Mouse (Mus musculus) liver, embryonic 16.5 days (tissue): ENCODE data around the gene Pak3. TPM values are rescaled to one million over a fixed set of nuclear protein-coding genes. Genes with fewer than 3 reads are reported as not detected.
"Not testable (repeated sequence)": the region's sequence is repeated elsewhere in the genome, so short reads cannot be mapped to it uniquely, and the experiment has no call there.

ENCODE experiments used
- ATAC-seq: fragments of 200-750 bp; cut with Nextera tagmentation; 2 replicates; pipeline ENCODE4 v1.8.0; 2017; ENCODE audit warnings: low read depth, mild to moderate bottlenecking, moderate number of reproducible peaks, moderate library complexity
- H3K27ac ChIP-seq: fragments of 300-500 bp; sonication (generic); 2 replicates; pipeline ENCODE4 v1.5.1; 2014; ENCODE audit warnings: mild to moderate bottlenecking, low read length
- H3K27me3 ChIP-seq: fragments of 300-500 bp; sonication (generic); 2 replicates; pipeline ENCODE4 v1.6.1; 2014; ENCODE audit warnings: low read depth, low read length, mixed read lengths; ENCODE audit not compliant: control insufficient read depth, insufficient read depth
- H3K36me3 ChIP-seq: fragments of 300-500 bp; sonication (generic); 2 replicates; pipeline ENCODE4 v1.6.1; 2014; ENCODE audit warnings: mild to moderate bottlenecking; ENCODE audit not compliant: control insufficient read depth, insufficient read depth
- H3K4me1 ChIP-seq: fragments of 300-500 bp; sonication (generic); 2 replicates; pipeline ENCODE4 v1.6.1; 2014; ENCODE audit warnings: low read depth, low read length, mixed read lengths; ENCODE audit not compliant: control insufficient read depth
- H3K4me2 ChIP-seq: fragments of 300-500 bp; sonication (generic); 2 replicates; pipeline ENCODE4 v1.6.1; 2014; ENCODE audit warnings: low read depth, low read length, mixed read lengths
- H3K4me3 ChIP-seq: fragments of 300-500 bp; sonication (generic); 2 replicates; pipeline ENCODE4 v1.5.1; 2014; ENCODE audit warnings: low read depth, mild to moderate bottlenecking, low read length
- H3K9ac ChIP-seq: fragments of 300-500 bp; sonication (generic); 2 replicates; pipeline ENCODE4 v1.6.1; 2014; ENCODE audit warnings: low read depth, low read length
- H3K9me3 ChIP-seq: fragments of 300-500 bp; sonication (generic); replicated peaks from 2 replicates; pipeline ENCODE4 v1.6.1; 2016; ENCODE audit warnings: low read length; ENCODE audit not compliant: control insufficient read depth
- WGBS: fragments of 180-500 bp; shearing (Covaris S2); extraction: QIAGEN DNeasy Blood & Tissue Kit; methylation state at CpG from one replicate; pipeline ENCODE4 v1.1.7; 2014; ENCODE audit not compliant: insufficient replicate concordance; 5-methylcytosine and 5-hydroxymethylcytosine counted together
- polyA plus RNA-seq: library from polyadenylated mRNA; unstranded; fragments of >200 nt; fragmentation: Nextera tagmentation; extraction: Ambion mirVana; gene quantifications from 2 replicates; pipeline ENCODE4 v1.2.1, GENCODE M21; 2015

Pak3 gene
- 0.02 and 0.27 TPM in 2 replicates for polyA plus RNA-seq

GRCm38 (mm10) chrX:143518168-143518901 lies at the start of gene Pak3:
Gene Pak3 (plus strand): TSS chrX:143518591.
- Histone ChIP-seq H3K4me1 (no peaks in the 10 kb centered on the region), H3K4me3 (no peak within 1 kb of the TSS), H3K36me3 (no peaks in the 10 kb centered on the region), H3K27me3 (no peaks in the 10 kb centered on the region; the same call in 1 of the 2 replicates), H3K27ac (no peak within 1 kb of the TSS), H3K9me3 (no peaks in the 10 kb centered on the region), H3K9ac (no peak within 1 kb of the TSS), H3K4me2 (no peak within 1 kb of the TSS)
- no peak for ATAC-seq
- WGBS, result 19% methylated on average over 23 of the region's 23 CpGs

- Histone ChIP-seq H3K36me3 (no peaks in the 10 kb centered on the region), H3K27me3 (no peaks in the 10 kb centered on the region), H3K4me3 (no peak overlapping the region), H3K9ac (no peak overlapping the region), H3K27ac (no peak overlapping the region), H3K9me3 (no peaks in the 10 kb centered on the region), H3K4me2 (no peak overlapping the region), H3K4me1 (no peaks in the 10 kb centered on the region)
- 45% methylated on average over 3 of the region's 3 CpGs for WGBS
- ATAC-seq, result peak; percentile 100
Observed at GRCm38 (mm10) chrX:143482866-143483265, 35.5 kb upstream of the Pak3 start.

GRCm38 (mm10) chrX:143501053-143501695 lies 17.2 kb upstream of the Pak3 start:
- Histone ChIP-seq H3K36me3 (no peaks in the 10 kb centered on the region), H3K9me3 (no peaks in the 10 kb centered on the region), H3K4me1 (no peaks in the 10 kb centered on the region), H3K4me3 (no peak overlapping the region), H3K4me2 (no peak overlapping the region), H3K27ac (no peak overlapping the region), H3K27me3 (no peaks in the 10 kb centered on the region), H3K9ac (no peak overlapping the region)
- no peak for ATAC-seq
- 28% methylated on average over 4 of the region's 4 CpGs for WGBS

GRCm38 (mm10) chrX:143501776-143502365 lies 16.5 kb upstream of the Pak3 start:
- Histone ChIP-seq H3K9me3 (no peaks in the 10 kb centered on the region), H3K4me2 (no peak overlapping the region), H3K4me3 (no peak overlapping the region), H3K9ac (no peak overlapping the region), H3K27me3 (no peaks in the 10 kb centered on the region), H3K27ac (no peak overlapping the region), H3K4me1 (no peaks in the 10 kb centered on the region), H3K36me3 (no peaks in the 10 kb centered on the region)
- no peak for ATAC-seq
- WGBS, result 57% methylated on average over 5 of the region's 5 CpGs

GRCm38 (mm10) chrX:143518917-143519316 lies 526 bp downstream of the Pak3 start:
- WGBS, result 13% methylated on average over 7 of the region's 7 CpGs
- H3K27ac ChIP-seq, result no peak overlapping the region
- H3K36me3 ChIP-seq, result no peaks in the 10 kb centered on the region
- no peaks in the 10 kb centered on the region for H3K4me1 ChIP-seq
- no peak overlapping the region for H3K9ac ChIP-seq
- no peak overlapping the region for H3K4me2 ChIP-seq
- no peaks in the 10 kb centered on the region; the same call in 1 of the 2 replicates for H3K27me3 ChIP-seq
- ATAC-seq, result no peak
- no peaks in the 10 kb centered on the region for H3K9me3 ChIP-seq
- no peak overlapping the region for H3K4me3 ChIP-seq

GRCm38 (mm10) chrX:143519454-143519853 lies 1.1 kb downstream of the Pak3 start:
- H3K36me3 ChIP-seq, H3K9me3 ChIP-seq, H3K4me2 ChIP-seq, H3K4me3 ChIP-seq, H3K9ac ChIP-seq, ATAC-seq, H3K27ac ChIP-seq, H3K27me3 ChIP-seq, H3K4me1 ChIP-seq: not testable (repeated sequence)
- WGBS, result 45% methylated on average over 5 of the region's 5 CpGs

- Histone ChIP-seq H3K4me1 (no peaks in the 10 kb centered on the region), H3K27ac (no peak overlapping the region), H3K36me3 (no peaks in the 10 kb centered on the region), H3K9ac (no peak overlapping the region), H3K9me3 (no peaks in the 10 kb centered on the region), H3K4me3 (no peak overlapping the region), H3K27me3 (no peaks in the 10 kb centered on the region; the same call in 1 of the 2 replicates), H3K4me2 (no peak overlapping the region)
- ATAC-seq, result no peak
- 39% methylated on average over 1 of the region's 1 CpGs for WGBS
Observed at GRCm38 (mm10) chrX:143520195-143520594, 1.8 kb downstream of the Pak3 start.

GRCm38 (mm10) chrX:143532331-143532730 lies 13.9 kb downstream of the Pak3 start:
- Histone ChIP-seq H3K36me3 (no peaks in the 10 kb centered on the region), H3K9me3 (no peaks in the 10 kb centered on the region), H3K4me3 (no peak overlapping the region), H3K4me2 (no peak overlapping the region), H3K27me3 (no peaks in the 10 kb centered on the region), H3K9ac (no peak overlapping the region), H3K27ac (no peak overlapping the region), H3K4me1 (no peaks in the 10 kb centered on the region)
- 54% methylated on average over 3 of the region's 3 CpGs for WGBS
- no peak for ATAC-seq

- Histone ChIP-seq H3K4me3 (no peak overlapping the region), H3K27me3 (no peaks in the 10 kb centered on the region), H3K4me1 (no peaks in the 10 kb centered on the region), H3K9me3 (no peaks in the 10 kb centered on the region), H3K9ac (no peak overlapping the region), H3K4me2 (no peak overlapping the region), H3K36me3 (no peaks in the 10 kb centered on the region), H3K27ac (no peak overlapping the region)
- no peak for ATAC-seq
- 70% methylated on average over 3 of the region's 3 CpGs for WGBS
Observed at GRCm38 (mm10) chrX:143533574-143533973, 15.2 kb downstream of the Pak3 start.
